ENCODE assay signal across 8 mouse cellular contexts in genomic region chr16:4003489-4004398, GRCm38 (mm10). TPM values are rescaled to one million over a fixed set of nuclear protein-coding genes. Genes with fewer than 3 reads are reported as not detected.
A peak's percentile ranks its signal among the peaks of the same experiment; 100 is the strongest.
DNase-seq lines count a peak whose midpoint lies in the region; ATAC-seq lines count a peak whose summit lies in the region.

Gene Slx4 (minus strand): TSS chr16:4003770.

- WGBS in hindbrain, embryonic 16.5 days, result 1% methylated on average over 56 of the region's 58 CpGs
- 3% methylated on average over 51 of the region's 58 CpGs for WGBS in macrophage (ENCODE audit: missing documents)

- peak within 1 kb of the TSS; percentile 77 for H3K4me3 ChIP-seq in hindbrain, embryonic 16.5 days (ENCODE audit: low read length)
- peak within 1 kb of the TSS; percentile 95 for H3K4me3 ChIP-seq in macrophage (ENCODE audit: inconsistent target)

- H3K4me2 ChIP-seq in hindbrain, embryonic 16.5 days (ENCODE audit: low read length), result peak within 1 kb of the TSS; percentile 67

- H3K36me3 ChIP-seq in hindbrain, embryonic 16.5 days (ENCODE audit: control insufficient read depth, insufficient read depth, low read length), result peaks cover 16% of the 10 kb centered on the region
- H3K36me3 ChIP-seq in macrophage (ENCODE audit: inconsistent target), result peaks cover 7% of the 10 kb centered on the region; the same call in 1 of the 2 replicates

- peak; percentile 98 for ATAC-seq in hindbrain, embryonic 16.5 days

- H3K27ac ChIP-seq in hindbrain, embryonic 16.5 days (ENCODE audit: low read depth, low read length), result peak within 1 kb of the TSS; percentile 90
- peak within 1 kb of the TSS; percentile 67 for H3K27ac ChIP-seq in macrophage

- peak; percentile 93 for DNase-seq in WW6 (ENCODE audit: low read depth, low spot score)
- peak; percentile 90 to 95 for DNase-seq in cerebellum, postnatal 4 days (ENCODE audit: low spot score in 2 of 2)
- peak; percentile 93 for DNase-seq in gastrocnemius, adult 18-20 months (ENCODE audit: low spot score)
- peak; percentile 94 to 97 for DNase-seq in left cerebral cortex, adult 18-20 months (ENCODE audit: low spot score in 2 of 2)
- peak; percentile 97 for DNase-seq in right cerebral cortex, adult 18-20 months
- peak; percentile 77 for DNase-seq in urinary bladder, postnatal 10 days (ENCODE audit: low spot score)

- H3K79me2 ChIP-seq in macrophage (ENCODE audit: inconsistent target), result peaks cover 23% of the 10 kb centered on the region

- no peaks in the 10 kb centered on the region for H3K27me3 ChIP-seq in hindbrain, embryonic 16.5 days (replicated peaks; ENCODE audit: control insufficient read depth, insufficient read depth, low read length)

- peaks cover 10% of the 10 kb centered on the region for H3K4me1 ChIP-seq in hindbrain, embryonic 16.5 days (ENCODE audit: control insufficient read depth, insufficient read depth, low read depth, low read length)

- peak within 1 kb of the TSS; percentile 89 for H3K9ac ChIP-seq in hindbrain, embryonic 16.5 days (ENCODE audit: low read depth, low read length)

- no peaks in the 10 kb centered on the region for H3K9me3 ChIP-seq in hindbrain, embryonic 16.5 days (ENCODE audit: control insufficient read depth, low read length)

RNA-seq across cellular contexts. Expression of gene Slx4, which starts in this region (rescaled TPM):
- 1 to 10 TPM; 7.6 to 9.2 TPM for total RNA-seq in gastrocnemius, adult 18-20 months (2021)
- 23.2 and 31.7 TPM in 2 replicates for polyA plus RNA-seq in hindbrain, embryonic 16.5 days (2015; fragmentation: Nextera tagmentation; extraction: Ambion mirVana)
- total RNA-seq in left cerebral cortex, adult 18-20 months (2021), result 10 to 100 TPM; 49.3 to 51.6 TPM
- total RNA-seq in macrophage (2018; cell fraction: chromatin; rRNA removed), result 100 to 1,000 TPM in 4 of 26 experiments, 10 to 100 TPM in 22; 44.9 to 125 (median 74.4) TPM
- 10 to 100 TPM; 10.1 to 30.9 (median 23.3) TPM for total RNA-seq in macrophage (2018; cell fraction: cytosol; rRNA removed)
- total RNA-seq in macrophage (2018; cell fraction: nucleus; rRNA removed), result 10 to 100 TPM; 30.3 to 97.1 (median 48.0) TPM
- polyA plus RNA-seq in macrophage (2018), result 16.9 to 28.0 TPM (median 25.8 TPM) in 3 replicates

Comparison
In these comparisons a context has a peak if more than half of its experiments do, and no peak if none do; other contexts are left out.
1. Peak in every context shown above with its lines: DNase-seq, ATAC-seq, H3K4me3 ChIP-seq and H3K27ac ChIP-seq.
2. RNA of gene Slx4 (total RNA-seq): 49.3 to 51.6 TPM in left cerebral cortex, adult 18-20 months; 7.6 to 9.2 TPM in gastrocnemius, adult 18-20 months; every median in the first group is over 4 times any median in the second.